Mouse (Mus musculus) CH12.LX (cell line): ENCODE results near the gene Celf5.

ENCODE experiments used
- CHD2 ChIP-seq: IDR thresholded peaks from 2 replicates; pipeline ENCODE4 v1.6.1; 2011; ENCODE audit warnings: low read length, improper control_type of control experiment
- CTCF ChIP-seq, 2 experiments: IDR thresholded peaks in 1 of 2; conservative IDR thresholded peaks in 1 of 2; 2 replicates each; pipeline ENCODE4 v1.5.1; 2011 to 2012; ENCODE audit warnings: low read depth in 2 of 2, low read length in 2 of 2, improper control_type of control experiment in 1 of 2, inconsistent platforms in 1 of 2, mild to moderate bottlenecking in 1 of 2, moderate library complexity in 1 of 2
- ELF1 ChIP-seq: IDR thresholded peaks from 2 replicates; pipeline ENCODE4 v1.6.1; 2014; ENCODE audit warnings: low read depth, mild to moderate bottlenecking, inconsistent platforms, low read length, improper control_type of control experiment
- EP300 ChIP-seq: IDR thresholded peaks from 2 replicates; pipeline ENCODE4 v1.6.1; 2011; ENCODE audit warnings: low read length, improper control_type of control experiment
- GABPA ChIP-seq: IDR thresholded peaks from 2 replicates; pipeline ENCODE4 v1.6.1; 2012; ENCODE audit warnings: low read depth, low read length, improper control_type of control experiment, inconsistent platforms; ENCODE audit not compliant: insufficient replicate concordance
- MXI1 ChIP-seq: IDR thresholded peaks from 2 replicates; pipeline ENCODE4 v1.6.1; 2011; ENCODE audit warnings: mild to moderate bottlenecking, low read depth, low read length, improper control_type of control experiment
- NRF1 ChIP-seq: IDR thresholded peaks from 2 replicates; pipeline ENCODE4 v1.6.1; 2014; ENCODE audit warnings: low read depth, mild to moderate bottlenecking, inconsistent platforms, low read length, improper control_type of control experiment, moderate library complexity
- POLR2A ChIP-seq: IDR thresholded peaks from 2 replicates; pipeline ENCODE4 v1.6.1; 2011; ENCODE audit warnings: low read depth, mild to moderate bottlenecking, improper control_type of control experiment, low read length
- TBP ChIP-seq: conservative IDR thresholded peaks from 2 replicates; pipeline ENCODE4 v1.6.1; 2011; ENCODE audit warnings: low read depth, low read length, improper control_type of control experiment
- USF1 ChIP-seq: IDR thresholded peaks from 2 replicates; pipeline ENCODE4 v1.6.1; 2014; ENCODE audit warnings: low read depth, mild to moderate bottlenecking, inconsistent platforms, low read length, improper control_type of control experiment

- TF ChIP-seq CHD2 = no peak
- no peak for TF ChIP-seq ELF1
- TF ChIP-seq CTCF (conservative IDR thresholded peaks at IDR 0.05 in 1 of 2, IDR thresholded peaks at IDR 0.05 in 1 of 2; ENCODE audit: low read depth in 2 of 2, low read length in 2 of 2) = no peak
- TF ChIP-seq POLR2A = no peak
- TF ChIP-seq EP300 = no peak
- no peak for TF ChIP-seq NRF1
- TF ChIP-seq MXI1 = no peak
- TF ChIP-seq TBP = no peak
- TF ChIP-seq GABPA = no peak
- TF ChIP-seq USF1 = no peak
Measured at GRCm38 (mm10) chr10:81457624-81458023, 24.9 kb downstream of the Celf5 start.
